Mouse (Mus musculus) heart, embryonic 10.5 days (tissue): ENCODE measurements at regions not wholly inside any gene's neighbourhood (a gene's known extent, or its start where the extent isn't known, plus 50 kb on each side); places are given as distances from the start of the nearest gene placed in this dataset.

Experiments used
- DNase-seq: peaks from one replicate; pipeline ENCODE4 v3.0.0-alpha.2; 2017; ENCODE audit warnings: low spot score
- H3K27ac ChIP-seq: fragments of 300-500 bp; sonication (generic); 2 replicates; pipeline ENCODE4 v1.5.1; 2016; ENCODE audit warnings: mild to moderate bottlenecking
- H3K27me3 ChIP-seq: fragments of 300-500 bp; sonication (generic); 2 replicates; pipeline ENCODE4 v1.6.1; 2016; ENCODE audit warnings: mild to moderate bottlenecking; ENCODE audit not compliant: poor library complexity, insufficient read depth, severe bottlenecking
- H3K36me3 ChIP-seq: fragments of 300-500 bp; sonication (generic); 2 replicates; pipeline ENCODE4 v1.6.1; 2016; ENCODE audit warnings: mild to moderate bottlenecking, moderate library complexity
- H3K4me1 ChIP-seq: fragments of 300-500 bp; sonication (generic); 2 replicates; pipeline ENCODE4 v1.6.1; 2016; ENCODE audit warnings: mild to moderate bottlenecking
- H3K4me3 ChIP-seq: fragments of 300-500 bp; sonication (generic); 2 replicates; pipeline ENCODE4 v1.5.1; 2016; ENCODE audit warnings: mild to moderate bottlenecking, moderate library complexity
- H3K9me3 ChIP-seq: fragments of 300-500 bp; sonication (generic); 2 replicates; pipeline ENCODE4 v1.6.1; 2016; ENCODE audit warnings: mild to moderate bottlenecking, moderate library complexity
- WGBS: fragments of 180-500 bp; shearing (Covaris S2); methylation state at CpG from one replicate; pipeline ENCODE4 v1.1.7; 2016; 5-methylcytosine and 5-hydroxymethylcytosine counted together

- WGBS, result 75% methylated on average over 3 of the region's 3 CpGs
- H3K27me3 ChIP-seq, result no peaks in the 10 kb centered on the region
- no peaks in the 10 kb centered on the region for H3K4me1 ChIP-seq
- no peak for DNase-seq
- H3K4me3 ChIP-seq, result no peak overlapping the region
- H3K36me3 ChIP-seq, result no peaks in the 10 kb centered on the region
- no peak overlapping the region for H3K27ac ChIP-seq
- H3K9me3 ChIP-seq, result no peaks in the 10 kb centered on the region
Observed at GRCm38 (mm10) chr4:93713711-93714110, 378.4 kb upstream of the Tusc1 start.

DNA sequence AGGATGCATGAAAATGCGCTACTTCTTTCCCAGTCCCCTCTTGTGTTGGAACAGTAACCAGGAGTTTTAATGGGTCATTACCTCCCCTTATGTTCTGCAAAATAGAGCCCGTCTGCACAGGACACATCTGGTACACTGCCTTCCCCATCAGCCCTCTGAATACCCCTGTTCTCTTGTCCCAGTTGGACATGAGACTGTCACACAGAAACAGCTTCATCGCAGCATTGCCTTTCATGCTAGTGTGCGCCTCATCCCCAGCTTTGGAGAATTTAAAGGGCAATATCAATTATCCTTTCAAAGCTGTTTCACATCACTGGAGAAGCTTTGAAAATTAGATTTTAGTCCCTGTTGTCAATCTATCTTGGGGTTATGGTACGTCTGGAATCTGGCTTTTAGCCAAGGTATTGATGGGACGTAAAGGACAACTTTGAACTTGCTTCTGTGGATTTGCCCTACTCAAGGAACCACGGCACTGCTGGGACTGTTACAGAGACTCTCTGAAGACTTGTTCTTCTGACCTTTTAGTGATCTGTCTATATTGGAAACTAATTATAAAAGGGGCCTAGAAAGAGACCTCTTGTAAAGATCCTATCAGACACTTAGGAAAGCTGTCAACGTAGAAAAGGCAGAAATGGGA is 341.2 kb upstream of the Tusc1 start:
- Histone ChIP-seq H3K27me3 (no peaks in the 10 kb centered on the region), H3K4me3 (no peak overlapping the region), H3K27ac (no peak overlapping the region), H3K9me3 (no peaks in the 10 kb centered on the region), H3K4me1 (no peaks in the 10 kb centered on the region), H3K36me3 (no peaks in the 10 kb centered on the region)
- no peak for DNase-seq
- 81% methylated on average over 8 of the region's 8 CpGs for WGBS

DNA sequence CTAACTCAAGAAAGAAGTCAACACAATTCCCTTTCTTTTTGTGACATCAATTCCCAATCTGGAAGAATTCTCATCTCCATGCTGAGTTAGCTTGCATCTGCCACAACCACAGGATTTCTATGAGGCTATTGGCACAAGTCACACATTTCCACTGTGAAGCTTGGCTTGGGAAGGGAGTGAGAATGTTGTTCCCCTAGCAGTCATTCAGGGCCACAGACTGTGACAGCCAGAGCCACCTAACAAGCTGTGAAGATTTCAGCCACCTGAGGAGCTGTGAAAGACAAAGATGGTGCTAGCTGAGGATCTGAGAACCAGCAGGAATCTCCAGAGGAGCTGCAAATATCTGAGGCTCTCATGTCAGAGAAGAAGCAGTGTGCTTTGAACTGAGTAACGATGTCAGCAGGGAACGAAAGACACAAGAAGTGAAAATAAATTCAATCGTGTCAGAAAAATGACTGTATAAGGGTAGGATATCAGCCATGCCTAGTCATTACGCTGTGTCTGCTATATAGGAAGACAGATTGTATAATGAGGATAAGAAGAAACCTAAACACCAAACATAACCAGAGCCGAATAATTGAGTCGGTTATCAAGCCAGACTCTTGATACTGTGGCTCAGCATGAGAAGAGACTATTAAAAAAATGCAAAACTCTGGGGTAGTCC is 340.6 kb upstream of the Tusc1 start:
- 60% methylated on average over 6 of the region's 6 CpGs for WGBS
- Histone ChIP-seq H3K27me3 (no peaks in the 10 kb centered on the region), H3K4me3 (no peak overlapping the region), H3K4me1 (no peaks in the 10 kb centered on the region), H3K9me3 (no peaks in the 10 kb centered on the region), H3K27ac (no peak overlapping the region), H3K36me3 (no peaks in the 10 kb centered on the region)
- no peak for DNase-seq

GRCm38 (mm10) chr4:93669050-93669449 is 333.7 kb upstream of the Tusc1 start:
- no peaks in the 10 kb centered on the region for H3K9me3 ChIP-seq
- H3K36me3 ChIP-seq, result no peaks in the 10 kb centered on the region
- no peak overlapping the region for H3K4me3 ChIP-seq
- DNase-seq, result no peak
- H3K27me3 ChIP-seq, result no peaks in the 10 kb centered on the region
- no peak overlapping the region for H3K27ac ChIP-seq
- no peaks in the 10 kb centered on the region for H3K4me1 ChIP-seq

- no peaks in the 10 kb centered on the region for H3K36me3 ChIP-seq
- 61% methylated on average over 1 of the region's 1 CpGs for WGBS
Observed at GRCm38 (mm10) chr4:93664293-93664692, 329.0 kb upstream of the Tusc1 start.

GRCm38 (mm10) chr4:93638207-93638606 is 302.9 kb upstream of the Tusc1 start:
- H3K4me3 ChIP-seq, result no peak overlapping the region
- H3K27ac ChIP-seq, result no peak overlapping the region
- DNase-seq, result no peak
- H3K4me1 ChIP-seq, result no peaks in the 10 kb centered on the region
- H3K36me3 ChIP-seq, result no peaks in the 10 kb centered on the region
- no peaks in the 10 kb centered on the region for H3K27me3 ChIP-seq
- 79% methylated on average over 1 of the region's 1 CpGs for WGBS
- no peaks in the 10 kb centered on the region for H3K9me3 ChIP-seq

More at GRCm38 (mm10) chr4:93664293-93664692, 329.0 kb upstream of the Tusc1 start:
- H3K27me3 ChIP-seq, result no peaks in the 10 kb centered on the region
- H3K27ac ChIP-seq, result no peak overlapping the region
- no peaks in the 10 kb centered on the region for H3K9me3 ChIP-seq
- no peak for DNase-seq
- H3K4me3 ChIP-seq, result no peak overlapping the region
- no peaks in the 10 kb centered on the region for H3K4me1 ChIP-seq

GRCm38 (mm10) chr4:93598474-93598873 is 263.2 kb upstream of the Tusc1 start:
- H3K9me3 ChIP-seq, result no peaks in the 10 kb centered on the region
- H3K4me1 ChIP-seq, result no peaks in the 10 kb centered on the region
- H3K4me3 ChIP-seq, result no peak overlapping the region
- DNase-seq, result no peak
- no peaks in the 10 kb centered on the region for H3K27me3 ChIP-seq
- no peaks in the 10 kb centered on the region for H3K36me3 ChIP-seq
- H3K27ac ChIP-seq, result no peak overlapping the region
- WGBS, result 94% methylated on average over 1 of the region's 1 CpGs

DNA sequence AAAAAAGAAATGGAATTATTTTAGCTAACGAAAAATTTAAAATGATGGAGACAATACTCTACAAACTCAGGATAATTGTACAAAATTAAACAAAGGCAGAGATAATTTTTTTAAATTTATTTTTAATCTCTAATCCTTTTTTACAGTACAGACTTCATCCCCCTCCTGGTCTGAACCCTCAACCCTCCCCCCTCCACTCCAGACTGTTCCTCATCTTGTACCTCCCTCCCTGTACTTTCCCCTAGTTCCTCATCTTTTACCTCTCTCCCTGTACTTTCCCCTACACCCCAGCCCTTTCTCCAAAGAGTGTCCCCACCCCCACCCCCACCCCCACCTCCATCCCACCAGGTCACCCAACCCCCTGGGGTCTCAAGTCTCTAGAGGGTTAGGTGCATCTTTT is 249.0 kb upstream of the Tusc1 start:
- WGBS, result 78% methylated on average over 1 of the region's 1 CpGs
- DNase-seq, result no peak
- Histone ChIP-seq H3K9me3 (no peaks in the 10 kb centered on the region), H3K4me1 (no peaks in the 10 kb centered on the region), H3K36me3 (no peaks in the 10 kb centered on the region), H3K27ac (0 out of 2 replicates have a peak overlapping the region, but pooled peaks have one; percentile 52), H3K27me3 (no peaks in the 10 kb centered on the region), H3K4me3 (no peak overlapping the region)

DNA sequence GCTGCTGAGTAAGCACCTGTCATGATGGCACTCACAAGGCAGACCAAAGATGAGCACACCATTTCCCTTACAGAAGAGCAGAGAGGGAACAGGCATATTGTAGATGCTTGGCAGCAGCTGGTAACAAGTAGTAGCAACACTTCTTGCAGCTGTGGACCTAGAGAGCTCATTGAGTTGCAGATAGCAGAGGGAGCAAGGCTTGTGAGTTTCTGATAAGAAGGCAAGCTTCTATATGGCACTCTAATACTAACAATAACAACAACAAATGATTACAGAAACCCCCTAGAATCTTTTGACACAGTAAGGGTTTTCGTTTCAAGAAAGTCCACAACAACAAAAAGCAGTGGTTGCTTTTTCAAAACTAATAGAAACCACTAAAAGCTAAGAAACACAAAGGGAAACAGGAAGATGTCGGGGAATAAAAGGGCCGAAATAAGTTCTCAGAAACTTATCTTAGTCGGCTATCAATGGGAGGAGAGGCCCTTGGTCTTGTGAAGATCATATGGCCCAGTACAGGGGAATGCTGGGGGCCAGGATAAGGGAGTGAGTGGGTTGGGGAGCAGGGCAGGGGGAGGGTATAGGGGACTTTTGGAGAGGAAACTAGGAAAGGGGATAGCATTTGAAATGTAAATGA is 248.5 kb upstream of the Tusc1 start:
- peak; percentile 77 for DNase-seq
- Histone ChIP-seq H3K4me3 (no peak overlapping the region), H3K36me3 (no peaks in the 10 kb centered on the region), H3K9me3 (no peaks in the 10 kb centered on the region), H3K27ac (peak overlapping the region; percentile 47; the same call in 1 of the 2 replicates), H3K4me1 (no peaks in the 10 kb centered on the region), H3K27me3 (no peaks in the 10 kb centered on the region)
- 45% methylated on average over 4 of the region's 4 CpGs for WGBS

- WGBS, result 79% methylated on average over 5 of the region's 5 CpGs
- Histone ChIP-seq H3K27ac (no peak overlapping the region), H3K4me1 (no peaks in the 10 kb centered on the region), H3K9me3 (no peaks in the 10 kb centered on the region), H3K27me3 (no peaks in the 10 kb centered on the region), H3K4me3 (no peak overlapping the region), H3K36me3 (no peaks in the 10 kb centered on the region)
- no peak for DNase-seq
Observed at GRCm38 (mm10) chr4:93579343-93579742, 244.0 kb upstream of the Tusc1 start.

- Histone ChIP-seq H3K27ac (no peak overlapping the region), H3K4me3 (no peak overlapping the region), H3K9me3 (no peaks in the 10 kb centered on the region), H3K27me3 (no peaks in the 10 kb centered on the region), H3K4me1 (no peaks in the 10 kb centered on the region), H3K36me3 (no peaks in the 10 kb centered on the region)
- DNase-seq, result no peak
- WGBS, result 75% methylated on average over 5 of the region's 5 CpGs
Observed at GRCm38 (mm10) chr4:93567487-93568259, 232.4 kb upstream of the Tusc1 start.

DNA sequence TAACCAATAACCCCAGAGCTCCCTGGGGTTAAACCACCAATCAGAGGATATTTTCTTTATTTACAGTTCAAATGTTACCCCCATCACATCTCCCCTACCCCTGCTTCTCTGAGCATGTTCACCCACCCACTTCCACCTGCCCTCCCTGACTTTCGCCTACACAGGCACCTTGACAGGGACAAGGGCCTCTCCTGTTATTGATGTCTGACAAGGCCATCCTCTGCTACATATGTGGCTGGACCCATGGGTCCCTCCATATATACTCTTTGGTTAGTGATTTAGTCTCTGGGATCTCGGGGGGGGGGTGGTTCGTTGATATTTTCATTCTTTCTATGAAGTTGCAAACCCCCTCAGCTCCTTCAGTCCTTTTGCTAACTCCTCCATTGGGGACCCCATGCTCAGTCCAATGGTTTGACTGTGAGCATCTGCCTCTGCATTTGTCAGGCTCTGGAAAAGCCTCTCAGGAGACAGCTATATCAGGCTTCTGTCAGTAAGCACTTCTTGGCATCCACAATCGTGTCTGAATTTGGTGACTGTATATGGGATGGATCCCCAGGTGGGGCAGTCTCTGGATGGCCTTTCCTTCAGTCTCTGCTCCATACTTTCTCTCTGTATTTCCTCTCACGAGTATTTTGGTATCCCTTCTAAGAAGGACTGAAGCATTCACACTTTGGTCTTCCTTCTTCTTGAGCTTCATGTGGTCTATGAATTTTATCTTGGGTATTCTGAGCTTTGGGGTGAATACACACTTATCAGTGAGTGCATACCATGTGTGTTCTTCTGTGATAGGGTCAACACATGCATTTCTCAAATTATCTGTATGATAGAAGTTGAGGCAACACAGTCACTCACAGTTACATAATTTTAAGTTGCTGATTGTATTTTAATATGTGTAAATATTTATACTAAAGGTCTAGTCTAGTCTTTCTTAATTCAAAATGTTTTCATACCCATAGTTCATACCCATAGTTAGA is 220.8 kb upstream of the Tusc1 start:
- Histone ChIP-seq H3K4me3 (no peak overlapping the region), H3K36me3 (no peaks in the 10 kb centered on the region), H3K27ac (no peak overlapping the region), H3K27me3 (no peaks in the 10 kb centered on the region), H3K9me3 (no peaks in the 10 kb centered on the region), H3K4me1 (no peaks in the 10 kb centered on the region)
- 80% methylated on average over 5 of the region's 5 CpGs for WGBS
- DNase-seq, result no peak
